Mouse (Mus musculus) midbrain, embryonic 14.5 days (tissue): ENCODE measurements around the gene Slc46a3. TPM values are rescaled to one million over a fixed set of nuclear protein-coding genes. Genes with fewer than 3 reads are reported as not detected.

ENCODE experiments used
- ATAC-seq: fragments of 200-750 bp; cut with Nextera tagmentation; 2 replicates; pipeline ENCODE4 v1.8.0; 2017; ENCODE audit warnings: moderate number of reproducible peaks, moderate library complexity; ENCODE audit not compliant: low FRiP score, low TSS enrichment
- DNase-seq: peaks from one replicate; pipeline ENCODE4 v3.0.0-alpha.2; 2015
- H3K27ac ChIP-seq: fragments of 300-500 bp; sonication (generic); replicated peaks from 2 replicates; pipeline ENCODE4 v1.5.1; 2014; ENCODE audit warnings: mild to moderate bottlenecking, low read depth, low read length, moderate library complexity
- H3K27me3 ChIP-seq: fragments of 300-500 bp; sonication (generic); 2 replicates; pipeline ENCODE4 v1.6.1; 2014; ENCODE audit warnings: low read length, control low read depth, mixed read lengths; ENCODE audit not compliant: control insufficient read depth, insufficient read depth
- H3K36me3 ChIP-seq: fragments of 300-500 bp; sonication (generic); 2 replicates; pipeline ENCODE4 v1.6.1; 2014; ENCODE audit warnings: low read length, control low read depth; ENCODE audit not compliant: control insufficient read depth, insufficient read depth
- H3K4me1 ChIP-seq: fragments of 300-500 bp; sonication (generic); 2 replicates; pipeline ENCODE4 v1.6.1; 2014; ENCODE audit warnings: mild to moderate bottlenecking, antibody characterized with exemption, low read length, control low read depth; ENCODE audit not compliant: control insufficient read depth, insufficient read depth
- H3K4me2 ChIP-seq: fragments of 300-500 bp; sonication (generic); 2 replicates; pipeline ENCODE4 v1.6.1; 2014; ENCODE audit warnings: mild to moderate bottlenecking, low read length, moderate library complexity
- H3K4me3 ChIP-seq: fragments of 300-500 bp; sonication (generic); replicated peaks from 2 replicates; pipeline ENCODE4 v1.5.1; 2014; ENCODE audit warnings: low read depth, low read length
- H3K9ac ChIP-seq: fragments of 300-500 bp; sonication (generic); replicated peaks from 2 replicates; pipeline ENCODE4 v1.6.1; 2014; ENCODE audit warnings: mild to moderate bottlenecking, low read length, moderate library complexity
- H3K9me3 ChIP-seq: fragments of 300-500 bp; sonication (generic); 2 replicates; pipeline ENCODE4 v1.6.1; 2016; ENCODE audit warnings: low read length, control low read depth, mixed read lengths; ENCODE audit not compliant: control insufficient read depth
- WGBS: fragments of 180-500 bp; shearing (Covaris S2); extraction: QIAGEN DNeasy Blood & Tissue Kit; methylation state at CpG from one replicate; pipeline ENCODE4 v1.1.7; 2014; 5-methylcytosine and 5-hydroxymethylcytosine counted together
- polyA plus RNA-seq: library from polyadenylated mRNA; unstranded; fragments of >200 nt; fragmentation: Nextera tagmentation; extraction: Ambion mirVana; gene quantifications from 2 replicates; pipeline ENCODE4 v1.2.1, GENCODE M21; 2014

Gene Slc46a3
- polyA plus RNA-seq, 1 experiment from 2014 or later = 4.6 TPM

- Histone ChIP-seq H3K9me3 (no peaks in the 10 kb centered on the region), H3K27ac (no peak overlapping the region), H3K36me3 (no peaks in the 10 kb centered on the region), H3K4me2 (no peak overlapping the region), H3K27me3 (no peaks in the 10 kb centered on the region), H3K4me1 (no peaks in the 10 kb centered on the region), H3K4me3 (no peak overlapping the region), H3K9ac (no peak overlapping the region)
- 48% methylated on average over 7 of the region's 7 CpGs for WGBS
- ATAC-seq = no peak
- no peak for DNase-seq
These were observed 51.3 kb downstream of the Slc46a3 start for GRCm38 (mm10) chr5:147843340-147843739.

GRCm38 (mm10) chr5:147839418-147839817, 55.2 kb downstream of the Slc46a3 start:
- WGBS = 91% methylated on average over 12 of the region's 12 CpGs
- Histone ChIP-seq H3K27me3 (no peaks in the 10 kb centered on the region), H3K4me2 (no peak overlapping the region), H3K36me3 (no peaks in the 10 kb centered on the region), H3K4me3 (no peak overlapping the region), H3K4me1 (no peaks in the 10 kb centered on the region), H3K27ac (no peak overlapping the region), H3K9ac (no peak overlapping the region), H3K9me3 (no peaks in the 10 kb centered on the region)
- ATAC-seq (no peak), DNase-seq (no peak)

GRCm38 (mm10) chr5:147834841-147835500, 59.6 kb downstream of the Slc46a3 start:
- no peak for ATAC-seq
- Histone ChIP-seq H3K4me3 (no peak overlapping the region), H3K4me2 (peak overlapping the region; percentile 15; the same call in 1 of the 2 replicates), H3K36me3 (no peaks in the 10 kb centered on the region), H3K9ac (no peak overlapping the region), H3K27ac (no peak overlapping the region), H3K9me3 (no peaks in the 10 kb centered on the region), H3K4me1 (no peaks in the 10 kb centered on the region), H3K27me3 (no peaks in the 10 kb centered on the region)
- WGBS = 5% methylated on average over 17 of the region's 17 CpGs
- no peak for DNase-seq

GRCm38 (mm10) chr5:147832842-147833241, 61.8 kb downstream of the Slc46a3 start:
- H3K4me2 ChIP-seq = no peak overlapping the region

GRCm38 (mm10) chr5:147828846-147829245, 65.8 kb downstream of the Slc46a3 start:
- H3K9ac ChIP-seq = no peak overlapping the region
- no peak overlapping the region for H3K4me3 ChIP-seq
- WGBS = 50% methylated on average over 8 of the region's 8 CpGs
- H3K36me3 ChIP-seq = no peaks in the 10 kb centered on the region
- DNase-seq (no peak), ATAC-seq (no peak)
- no peak overlapping the region for H3K4me2 ChIP-seq
- no peak overlapping the region for H3K27ac ChIP-seq
- no peaks in the 10 kb centered on the region for H3K27me3 ChIP-seq
- H3K9me3 ChIP-seq = no peaks in the 10 kb centered on the region
- H3K4me1 ChIP-seq = no peaks in the 10 kb centered on the region

More at GRCm38 (mm10) chr5:147832842-147833241, 61.8 kb downstream of the Slc46a3 start:
- ATAC-seq (no peak), DNase-seq (no peak)
- Histone ChIP-seq H3K27me3 (no peaks in the 10 kb centered on the region), H3K27ac (no peak overlapping the region), H3K9ac (no peak overlapping the region), H3K4me3 (no peak overlapping the region), H3K4me1 (no peaks in the 10 kb centered on the region), H3K36me3 (no peaks in the 10 kb centered on the region), H3K9me3 (no peaks in the 10 kb centered on the region)
- 50% methylated on average over 14 of the region's 14 CpGs for WGBS

Other genes with a start within 250 kb of the Slc46a3 start
- 6.5 and 10.8 TPM in 2 replicates for gene Flt1, start 168.8 kb downstream of the Slc46a3 start, polyA plus RNA-seq
- 491 and 555 TPM in 2 replicates for gene Pomp, start 34.4 kb downstream of the Slc46a3 start, polyA plus RNA-seq
- gene Mtus2, start 62.5 kb upstream of the Slc46a3 start, polyA plus RNA-seq = 46.8 and 51.4 TPM in 2 replicates